Comparison of ENCODE assay signal across 18 mouse cellular contexts in genomic region chr5:96635866-96636265, GRCm38 (mm10).
DNase-seq lines count a peak whose midpoint lies in the region; ATAC-seq and TF ChIP-seq lines count a peak whose summit lies in the region.
"Had no signal": no experiment of that assay in that cellular context is flagged by ENCODE, and none has a peak within 500 bp of the region (broad histone marks: within the 10 kb centered on the region; RNA-seq: fewer than 3 reads in every experiment).

No protein-coding gene starts in this region.

- H3K4me3 ChIP-seq in forebrain, embryonic 13.5 days: no peak overlapping the region
- H3K4me3 ChIP-seq in forebrain, embryonic 11.5 days (ENCODE audit: low read depth, low read length): no peak overlapping the region
- H3K4me3 ChIP-seq in midbrain, postnatal 0 days (ENCODE audit: low read depth, low read length): no peak overlapping the region
- H3K4me3 ChIP-seq in midbrain, embryonic 13.5 days (replicated peaks): no peak overlapping the region
- H3K4me3 ChIP-seq in gastrocnemius, adult 2 months: no peak overlapping the region
- no peak overlapping the region for H3K4me3 ChIP-seq in liver, embryonic 12.5 days
- H3K4me3 ChIP-seq: embryonic facial prominence, embryonic 12.5 days; forebrain, embryonic 10.5 days; liver, embryonic 15.5 days; midbrain, embryonic 15.5 days; stomach, embryonic 15.5 days had no signal

- no peak overlapping the region for H3K9ac ChIP-seq in forebrain, embryonic 13.5 days
- H3K9ac ChIP-seq in forebrain, embryonic 11.5 days (ENCODE audit: low read length): no peak overlapping the region
- no peak overlapping the region for H3K9ac ChIP-seq in midbrain, postnatal 0 days (replicated peaks; ENCODE audit: low read length, poor library complexity, severe bottlenecking)
- H3K9ac ChIP-seq in midbrain, embryonic 13.5 days (replicated peaks): no peak overlapping the region
- no peak overlapping the region for H3K9ac ChIP-seq in liver, embryonic 12.5 days
- H3K9ac ChIP-seq: embryonic facial prominence, embryonic 12.5 days; liver, embryonic 15.5 days; midbrain, embryonic 15.5 days; stomach, embryonic 15.5 days had no signal

- no peak for TF ChIP-seq CTCF in midbrain, postnatal 0 days (IDR thresholded peaks at IDR 0.05)
- TF ChIP-seq CTCF in gastrocnemius, adult 2 months (IDR thresholded peaks at IDR 0.05): peak; percentile 47

- DNase-seq in forebrain, embryonic 11.5 days (ENCODE audit: low spot score): no peak
- DNase-seq in midbrain, postnatal 0 days (ENCODE audit: low spot score): peak; percentile 39
- peak; percentile 86 for DNase-seq in gastrocnemius, adult 2 months
- peak; percentile 12 for DNase-seq in skeletal muscle tissue, adult 2 months (ENCODE audit: low read depth, low spot score)
- DNase-seq in thymus, postnatal 4 days: no peak
- DNase-seq: adrenal gland, adult 2 months; heart, postnatal 4 days; kidney, postnatal 25 days; lung, postnatal 4 days had no signal

- no peaks in the 10 kb centered on the region for H3K9me3 ChIP-seq in forebrain, embryonic 13.5 days (replicated peaks)
- no peaks in the 10 kb centered on the region for H3K9me3 ChIP-seq in forebrain, embryonic 11.5 days (ENCODE audit: control insufficient read depth, low read length)
- no peaks in the 10 kb centered on the region for H3K9me3 ChIP-seq in midbrain, postnatal 0 days (ENCODE audit: low read length)
- H3K9me3 ChIP-seq in midbrain, embryonic 13.5 days: no peaks in the 10 kb centered on the region
- no peaks in the 10 kb centered on the region for H3K9me3 ChIP-seq in liver, embryonic 12.5 days (replicated peaks)
- H3K9me3 ChIP-seq: embryonic facial prominence, embryonic 12.5 days; forebrain, embryonic 10.5 days; liver, embryonic 15.5 days; midbrain, embryonic 15.5 days; stomach, embryonic 15.5 days had no signal

- intact Hi-C loops in gastrocnemius, adult 2 months (cut with DNase I): no loop called here

- H3K4me1 ChIP-seq in forebrain, embryonic 13.5 days: peaks cover 6% of the 10 kb centered on the region; the same call in 1 of the 2 replicates
- no peaks in the 10 kb centered on the region for H3K4me1 ChIP-seq in forebrain, embryonic 11.5 days (replicated peaks; ENCODE audit: control insufficient read depth, insufficient read depth, low read length)
- no peaks in the 10 kb centered on the region for H3K4me1 ChIP-seq in midbrain, postnatal 0 days (ENCODE audit: insufficient read depth, low read length)
- H3K4me1 ChIP-seq in midbrain, embryonic 13.5 days (replicated peaks): no peaks in the 10 kb centered on the region
- H3K4me1 ChIP-seq in liver, embryonic 12.5 days: no peaks in the 10 kb centered on the region
- H3K4me1 ChIP-seq: embryonic facial prominence, embryonic 12.5 days; forebrain, embryonic 10.5 days; liver, embryonic 15.5 days; midbrain, embryonic 15.5 days; stomach, embryonic 15.5 days had no signal

- H3K27me3 ChIP-seq in forebrain, embryonic 13.5 days: no peaks in the 10 kb centered on the region
- H3K27me3 ChIP-seq in forebrain, embryonic 11.5 days (ENCODE audit: control insufficient read depth, insufficient read depth, low read length): no peaks in the 10 kb centered on the region
- H3K27me3 ChIP-seq in midbrain, postnatal 0 days (ENCODE audit: insufficient read depth, low read length): no peaks in the 10 kb centered on the region
- H3K27me3 ChIP-seq in midbrain, embryonic 13.5 days: no peaks in the 10 kb centered on the region
- no peaks in the 10 kb centered on the region for H3K27me3 ChIP-seq in liver, embryonic 12.5 days (replicated peaks)
- H3K27me3 ChIP-seq: embryonic facial prominence, embryonic 12.5 days; liver, embryonic 15.5 days; midbrain, embryonic 15.5 days; stomach, embryonic 15.5 days had no signal

- WGBS in forebrain, embryonic 13.5 days: 69% methylated on average over 5 of the region's 5 CpGs
- 91% methylated on average over 5 of the region's 5 CpGs for WGBS in forebrain, embryonic 11.5 days
- 84% methylated on average over 5 of the region's 5 CpGs for WGBS in midbrain, postnatal 0 days
- WGBS in midbrain, embryonic 13.5 days: 83% methylated on average over 5 of the region's 5 CpGs
- WGBS in liver, embryonic 12.5 days (ENCODE audit: insufficient replicate concordance): 62% methylated on average over 5 of the region's 5 CpGs

- ATAC-seq in forebrain, embryonic 13.5 days: 0 out of 2 replicates have a peak, but pooled peaks have one; percentile 24
- no peak for ATAC-seq in forebrain, embryonic 11.5 days (replicated peaks; ENCODE audit: low FRiP score)
- peak; percentile 10; the same call in 1 of the 2 replicates for ATAC-seq in midbrain, postnatal 0 days (ENCODE audit: low FRiP score)
- no peak for ATAC-seq in midbrain, embryonic 13.5 days
- no peak for ATAC-seq in liver, embryonic 12.5 days
- ATAC-seq: intestine, embryonic 16.5 days had no signal

- H3K27ac ChIP-seq in forebrain, embryonic 13.5 days: no peak overlapping the region
- H3K27ac ChIP-seq in forebrain, embryonic 11.5 days (ENCODE audit: low read depth, low read length): no peak overlapping the region
- no peak overlapping the region for H3K27ac ChIP-seq in midbrain, postnatal 0 days (ENCODE audit: low read depth, low read length)
- H3K27ac ChIP-seq in midbrain, embryonic 13.5 days: no peak overlapping the region
- H3K27ac ChIP-seq in gastrocnemius, adult 2 months: no peak overlapping the region
- no peak overlapping the region for H3K27ac ChIP-seq in liver, embryonic 12.5 days
- H3K27ac ChIP-seq: embryonic facial prominence, embryonic 12.5 days; forebrain, embryonic 10.5 days; liver, embryonic 15.5 days; midbrain, embryonic 15.5 days; stomach, embryonic 15.5 days had no signal

- no peak overlapping the region for H3K4me2 ChIP-seq in forebrain, embryonic 13.5 days
- no peak overlapping the region for H3K4me2 ChIP-seq in forebrain, embryonic 11.5 days (ENCODE audit: low read depth, low read length, severe bottlenecking)
- no peak overlapping the region for H3K4me2 ChIP-seq in midbrain, postnatal 0 days (ENCODE audit: low read depth, low read length, poor library complexity, severe bottlenecking)
- no peak overlapping the region for H3K4me2 ChIP-seq in midbrain, embryonic 13.5 days (replicated peaks)
- no peak overlapping the region for H3K4me2 ChIP-seq in liver, embryonic 12.5 days
- H3K4me2 ChIP-seq: embryonic facial prominence, embryonic 12.5 days; liver, embryonic 15.5 days; midbrain, embryonic 15.5 days; stomach, embryonic 15.5 days had no signal

- no peaks in the 10 kb centered on the region for H3K36me3 ChIP-seq in forebrain, embryonic 13.5 days (ENCODE audit: poor library complexity, severe bottlenecking)
- H3K36me3 ChIP-seq in forebrain, embryonic 11.5 days (ENCODE audit: control insufficient read depth, insufficient read depth, low read length): no peaks in the 10 kb centered on the region
- H3K36me3 ChIP-seq in midbrain, postnatal 0 days (ENCODE audit: insufficient read depth, low read length): no peaks in the 10 kb centered on the region
- H3K36me3 ChIP-seq in midbrain, embryonic 13.5 days: no peaks in the 10 kb centered on the region
- H3K36me3 ChIP-seq in liver, embryonic 12.5 days: no peaks in the 10 kb centered on the region
- H3K36me3 ChIP-seq: embryonic facial prominence, embryonic 12.5 days; forebrain, embryonic 10.5 days; liver, embryonic 15.5 days; midbrain, embryonic 15.5 days; stomach, embryonic 15.5 days had no signal

Comparison
In these comparisons a context has a peak if more than half of its experiments do, and no peak if none do; other contexts are left out.
1. ATAC-seq: peak in forebrain, embryonic 13.5 days (single experiment) and midbrain, postnatal 0 days (single experiment); none in forebrain, embryonic 11.5 days (single experiment), midbrain, embryonic 13.5 days (single experiment) and liver, embryonic 12.5 days (single experiment).
2. DNase-seq: peak in midbrain, postnatal 0 days (single experiment), gastrocnemius, adult 2 months (single experiment) and skeletal muscle tissue, adult 2 months (single experiment); none in forebrain, embryonic 11.5 days (single experiment) and thymus, postnatal 4 days (single experiment).